Mouse (Mus musculus) ovary, postnatal 36 days (tissue): ENCODE data around the gene Sulf2.
A peak's percentile ranks its signal among the peaks of the same experiment; 100 is the strongest.

Experiments
- DNase-seq: peaks from one replicate; pipeline ENCODE4 v3.0.0; 2022; ENCODE audit warnings: low spot score, mixed read lengths

The Sulf2 gene

GRCm38 (mm10) chr2:166054002-166054539, 101.4 kb downstream of the Sulf2 start:
- DNase-seq = no peak

- no peak for DNase-seq
Measured at GRCm38 (mm10) chr2:166051966-166052365, 103.5 kb downstream of the Sulf2 start.

- no peak for DNase-seq
Measured at GRCm38 (mm10) chr2:166051421-166051820, 104.0 kb downstream of the Sulf2 start.

DNA sequence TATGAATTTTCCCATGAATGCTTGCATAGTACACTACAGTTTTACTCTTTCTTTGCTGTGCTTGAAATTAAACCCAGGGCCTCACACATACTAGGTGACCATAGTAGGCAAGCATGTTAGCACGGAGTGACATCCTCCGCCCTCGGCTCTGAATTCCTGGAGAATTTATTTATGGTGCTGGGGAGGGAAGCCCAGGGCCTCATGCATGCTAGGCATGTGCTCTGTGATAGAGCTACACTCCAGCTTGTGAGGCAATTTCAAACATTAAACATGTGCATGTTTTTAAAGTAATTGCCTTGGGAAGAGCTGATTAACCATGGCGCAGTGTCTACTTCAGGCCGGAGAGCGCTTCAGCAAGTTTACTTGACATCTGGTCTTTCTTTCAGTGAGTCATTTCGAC, 106.6 kb downstream of the Sulf2 start:
- DNase-seq = no peak

- DNase-seq = no peak
Measured at GRCm38 (mm10) chr2:166047931-166048330, 107.5 kb downstream of the Sulf2 start.

DNA sequence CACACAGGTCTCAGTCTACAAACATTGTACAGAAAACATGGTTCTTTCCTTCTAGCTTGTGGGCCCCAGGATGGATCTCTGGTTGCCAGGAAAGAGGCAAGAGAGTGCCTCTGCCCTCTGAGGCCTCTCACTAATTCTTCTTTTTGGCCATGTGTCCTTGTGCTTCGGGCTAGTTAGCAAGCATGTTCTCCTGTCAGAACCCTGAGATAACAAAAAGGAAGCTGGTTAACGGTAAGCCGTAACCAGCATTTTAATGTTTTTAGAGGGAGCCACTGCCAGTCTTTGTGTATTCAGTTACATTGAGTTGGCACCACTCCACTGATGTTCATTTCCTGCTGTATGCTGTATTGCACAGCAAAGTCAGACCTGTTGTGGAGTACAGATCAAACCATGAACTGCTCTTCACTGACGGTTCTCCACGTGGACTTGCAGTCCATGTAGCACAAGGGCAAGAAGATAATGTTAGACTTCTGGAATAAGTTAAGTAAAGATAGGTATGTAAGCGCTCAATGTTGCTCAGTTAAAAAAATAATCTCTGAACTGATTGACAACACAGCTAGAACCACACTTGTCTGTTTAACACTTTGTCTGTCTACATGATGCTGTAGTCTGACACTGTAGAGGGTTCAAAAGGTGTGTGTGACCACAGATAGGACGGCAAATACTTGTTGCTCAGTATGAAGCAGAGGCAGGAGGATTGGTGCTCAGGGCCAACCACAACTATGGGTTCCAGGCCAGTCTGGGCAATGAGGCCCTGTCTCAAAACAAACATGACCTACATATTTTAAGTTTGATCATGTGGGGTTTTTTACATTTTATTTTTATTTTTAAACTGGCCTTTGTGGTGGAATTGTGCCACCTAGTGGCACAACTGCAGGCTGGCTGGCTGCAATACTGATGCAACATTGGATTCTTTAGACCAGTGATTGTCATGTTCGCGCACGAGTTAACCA, 109.6 kb downstream of the Sulf2 start:
- no peak for DNase-seq

DNA sequence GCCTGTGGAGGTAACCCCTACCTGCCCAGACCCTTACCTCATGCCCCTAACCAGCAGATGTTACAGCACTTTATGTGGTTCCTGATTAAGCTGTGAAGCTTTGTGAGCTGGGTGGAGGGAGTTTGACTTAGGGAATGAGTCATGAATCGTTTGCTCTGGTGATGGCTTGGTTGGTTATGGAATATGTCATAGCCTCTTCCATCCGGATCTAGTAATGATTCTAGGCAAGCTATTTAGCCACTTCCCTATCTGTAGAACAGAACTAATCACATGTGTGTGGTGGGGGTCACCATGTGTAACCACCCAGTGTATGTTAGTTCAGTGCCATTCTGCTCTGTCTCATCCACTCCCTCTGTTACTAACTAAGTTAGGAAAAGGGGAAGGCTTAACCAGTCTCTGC, 110.5 kb downstream of the Sulf2 start:
- no peak for DNase-seq

- no peak for DNase-seq
Measured at GRCm38 (mm10) chr2:166042542-166042941, 112.9 kb downstream of the Sulf2 start.

DNA sequence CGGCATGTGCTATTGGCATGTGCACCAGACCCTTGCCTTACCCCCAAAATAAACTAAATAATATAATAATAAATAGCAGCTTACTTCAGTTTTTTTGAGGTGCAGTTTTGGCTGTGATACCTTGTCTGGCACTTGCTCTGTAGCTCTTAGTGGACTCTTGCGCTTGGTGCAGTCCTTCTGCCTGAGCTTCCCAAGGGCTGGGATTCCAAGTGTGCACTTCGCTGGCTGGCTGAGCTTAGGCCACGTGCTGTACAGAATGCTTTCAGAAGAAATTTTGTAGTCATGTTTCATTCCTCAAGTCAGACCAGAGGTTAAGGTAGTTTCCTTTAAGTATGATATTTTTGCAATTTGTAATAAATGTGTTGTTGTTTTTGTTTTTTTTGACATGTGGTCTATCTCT, 115.8 kb downstream of the Sulf2 start:
- DNase-seq = no peak

DNA sequence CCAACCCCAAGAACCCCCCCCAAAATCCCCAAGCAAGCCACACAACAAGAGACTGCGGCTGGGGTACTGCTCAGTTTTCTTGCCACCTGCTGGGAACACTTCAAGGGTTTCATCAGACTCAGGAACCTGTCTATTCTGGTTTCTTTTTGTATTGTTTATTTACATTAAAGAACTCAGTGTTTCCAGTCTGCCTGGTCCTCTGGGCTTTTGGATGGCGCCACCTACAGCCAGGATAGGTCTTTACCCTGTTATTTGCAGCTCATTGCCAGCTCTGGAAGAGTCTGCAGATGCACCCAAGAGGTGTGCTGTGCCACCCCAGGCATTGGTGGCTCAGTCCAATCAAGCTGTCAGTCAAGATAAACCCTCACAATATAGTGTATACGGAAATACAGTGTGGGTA, 119.7 kb downstream of the Sulf2 start:
- peak; percentile 55 for DNase-seq

- DNase-seq = no peak
Measured at GRCm38 (mm10) chr2:166034967-166035490, 120.4 kb downstream of the Sulf2 start.

- DNase-seq = no peak
Measured at GRCm38 (mm10) chr2:166032628-166033027, 122.8 kb downstream of the Sulf2 start.

DNA sequence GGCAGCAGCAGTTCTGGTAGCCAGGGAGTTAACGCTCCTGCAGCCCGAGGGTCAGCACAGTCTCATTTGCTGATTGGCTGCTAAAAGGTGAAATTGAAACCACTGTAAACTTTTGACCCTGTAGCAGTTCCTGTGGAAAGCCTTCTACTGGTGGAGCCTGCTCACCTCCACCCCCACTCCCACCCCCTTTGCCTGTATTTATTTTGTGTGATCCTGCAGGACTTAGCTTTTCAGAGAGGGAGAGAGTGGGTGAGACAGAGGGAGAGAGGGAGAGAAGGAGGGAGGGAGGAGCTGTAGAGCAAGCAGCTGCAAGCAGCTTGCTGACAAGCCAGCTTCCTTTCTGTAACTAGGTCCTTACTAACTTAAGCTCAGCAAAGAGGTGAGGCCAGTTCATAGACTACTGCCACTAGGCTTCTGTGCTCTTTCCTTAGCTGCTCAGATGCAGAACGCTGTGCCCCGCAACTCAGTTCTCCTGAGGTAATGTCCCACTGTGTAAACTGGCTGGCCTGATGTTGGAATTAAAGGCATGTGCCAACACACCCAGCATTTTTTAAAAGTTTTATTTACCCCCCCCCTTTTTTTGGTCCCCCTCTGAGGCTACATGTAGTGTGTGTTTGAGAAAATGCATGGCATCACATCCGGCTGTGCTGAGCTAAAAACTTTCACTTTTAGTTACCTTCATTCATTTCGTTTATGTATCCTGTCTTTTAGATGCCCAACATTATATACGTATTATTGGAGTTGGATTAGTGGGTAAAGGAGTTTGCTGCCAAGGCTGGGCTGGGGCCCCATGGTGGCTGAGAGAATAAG, 124.1 kb downstream of the Sulf2 start:
- DNase-seq = peak; percentile 34

GRCm38 (mm10) chr2:166030256-166030995, 125.0 kb downstream of the Sulf2 start:
- peak; percentile 19 for DNase-seq

DNA sequence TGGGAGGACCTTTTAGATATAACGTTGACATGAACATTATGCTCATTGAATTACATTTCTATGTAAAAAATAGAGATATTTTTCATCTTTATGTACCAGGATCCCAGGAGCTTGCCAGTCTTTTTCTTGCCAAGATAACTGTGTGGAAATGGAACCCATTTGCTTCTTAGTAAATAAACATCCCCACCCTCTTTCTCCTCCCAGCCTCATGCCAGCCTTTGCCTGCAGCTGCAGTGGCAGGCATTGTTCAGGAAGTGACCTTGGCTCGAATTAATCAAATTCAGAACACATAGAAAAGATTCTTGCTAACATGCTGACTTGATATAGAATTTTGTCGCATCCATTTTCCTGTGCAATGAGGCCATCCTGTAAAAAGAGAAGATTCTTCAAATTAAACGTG, 126.2 kb downstream of the Sulf2 start:
- no peak for DNase-seq

DNA sequence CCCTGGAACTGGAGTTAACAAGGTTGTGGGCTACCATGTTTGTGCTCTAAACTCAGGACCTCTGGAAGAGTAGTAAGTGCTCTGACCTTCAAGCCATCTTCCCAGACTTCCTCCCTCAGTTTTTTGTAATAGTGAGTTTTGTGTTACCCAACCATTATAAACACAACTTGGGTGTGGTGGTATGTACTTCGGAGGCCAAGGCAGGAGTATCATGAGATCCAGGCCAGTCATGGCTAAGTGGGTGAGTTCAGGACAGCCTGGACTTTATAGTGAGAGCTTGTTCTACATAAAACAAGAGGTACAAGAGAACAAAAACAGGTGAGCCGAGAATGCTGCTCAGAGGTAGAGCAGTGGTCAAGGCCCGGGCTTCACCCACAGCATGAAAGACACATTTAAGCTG, 127.6 kb downstream of the Sulf2 start:
- DNase-seq = no peak

- no peak for DNase-seq
Measured at GRCm38 (mm10) chr2:166025943-166026342, 129.5 kb downstream of the Sulf2 start.

GRCm38 (mm10) chr2:166024621-166025020, 130.8 kb downstream of the Sulf2 start:
- no peak for DNase-seq

DNA sequence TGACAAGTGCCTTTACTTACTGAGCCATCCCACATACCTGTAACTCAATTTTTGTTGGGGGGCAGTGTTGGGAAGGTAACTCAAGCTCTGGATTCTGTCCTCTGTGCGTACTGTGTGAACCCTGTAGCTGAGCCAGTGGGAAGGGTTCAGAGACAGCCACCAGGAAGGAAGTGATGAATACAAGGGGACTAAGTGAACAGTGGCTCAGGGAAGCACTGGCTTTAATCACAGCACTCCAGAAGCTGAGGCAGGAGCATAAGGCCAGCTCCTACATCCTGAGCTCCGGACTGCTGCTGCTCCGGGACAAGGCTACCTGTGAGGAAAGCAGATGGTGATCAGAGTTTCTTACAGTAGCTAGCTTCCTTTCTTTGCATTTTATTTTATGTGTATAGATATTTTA, 131.4 kb downstream of the Sulf2 start:
- DNase-seq = no peak
